Mouse (Mus musculus) CH12.LX (cell line): ENCODE data around the gene Fgfr2. TPM values are rescaled to one million over a fixed set of nuclear protein-coding genes. Genes with fewer than 3 reads are reported as not detected.

Experiments used
- DNase-seq: peaks from one replicate; pipeline ENCODE4 v3.0.0-alpha.2; 2013; ENCODE audit errors: extremely low read depth
- H3K27ac ChIP-seq: 2 replicates; pipeline ENCODE4 v1.5.1; 2012; ENCODE audit warnings: low read depth, mild to moderate bottlenecking, control low read depth, moderate library complexity; ENCODE audit not compliant: insufficient read depth
- H3K27me3 ChIP-seq: replicated peaks from 2 replicates; pipeline ENCODE3; 2012; ENCODE audit warnings: inconsistent platforms
- H3K36me3 ChIP-seq, 2 experiments: replicated peaks in 1 of 2; 2 replicates each; pipeline versions ENCODE3 to v1.6.1; 2012; ENCODE audit warnings: inconsistent platforms in 1 of 2, low read length in 1 of 2, mild to moderate bottlenecking in 1 of 2, mixed read lengths in 1 of 2, moderate library complexity in 1 of 2; ENCODE audit not compliant: control insufficient read depth in 1 of 2, insufficient read depth in 1 of 2
- H3K4me1 ChIP-seq, 2 experiments: 2 replicates each; pipeline ENCODE4 v1.6.1; 2012; ENCODE audit warnings: inconsistent platforms in 1 of 2, moderate library complexity in 1 of 2; ENCODE audit not compliant: insufficient read depth in 2 of 2, control insufficient read depth in 1 of 2
- H3K4me2 ChIP-seq: 2 replicates; pipeline ENCODE4 v1.6.1; 2012; ENCODE audit warnings: low read depth, mild to moderate bottlenecking, control low read depth; ENCODE audit not compliant: poor library complexity, insufficient read depth, severe bottlenecking
- H3K4me3 ChIP-seq, 3 experiments: fragments of 150-350 bp in 1 of 3; sonication (generic) in 1 of 3; replicated peaks in 1 of 3; 2 replicates each; pipeline versions ENCODE3 to v1.5.1; 2011 to 2012; ENCODE audit warnings: low read depth in 2 of 3, low read length in 2 of 3, mild to moderate bottlenecking in 2 of 3, moderate library complexity in 2 of 3, control low read depth in 1 of 3, improper control_type of control experiment in 1 of 3, inconsistent platforms in 1 of 3, mixed read lengths in 1 of 3; ENCODE audit not compliant: poor library complexity in 1 of 3
- H3K79me2 ChIP-seq: replicated peaks from 2 replicates; pipeline ENCODE4 v1.6.1; 2012; ENCODE audit warnings: mild to moderate bottlenecking, moderate library complexity; ENCODE audit not compliant: control insufficient read depth, poor library complexity, insufficient read depth, severe bottlenecking; ENCODE audit errors: extremely low read depth
- H3K9ac ChIP-seq: 2 replicates; pipeline ENCODE4 v1.6.1; 2012; ENCODE audit warnings: low read depth, mild to moderate bottlenecking, control low read depth, moderate library complexity; ENCODE audit not compliant: insufficient read depth
- H3K9me3 ChIP-seq: replicated peaks from 2 replicates; pipeline ENCODE3; 2012; ENCODE audit warnings: low read length, inconsistent platforms, mixed read lengths
- BHLHE40 ChIP-seq: IDR thresholded peaks from 2 replicates; pipeline ENCODE4 v1.6.1; 2011; ENCODE audit warnings: mild to moderate bottlenecking, low read depth, low read length, improper control_type of control experiment
- CHD1 ChIP-seq: IDR thresholded peaks from 2 replicates; pipeline ENCODE4 v1.6.1; 2012; ENCODE audit warnings: low read depth, low read length, improper control_type of control experiment, inconsistent platforms
- CHD2 ChIP-seq: IDR thresholded peaks from 2 replicates; pipeline ENCODE4 v1.6.1; 2011; ENCODE audit warnings: low read length, improper control_type of control experiment
- ELF1 ChIP-seq: IDR thresholded peaks from 2 replicates; pipeline ENCODE4 v1.6.1; 2014; ENCODE audit warnings: low read depth, mild to moderate bottlenecking, inconsistent platforms, low read length, improper control_type of control experiment
- ETS1 ChIP-seq: conservative IDR thresholded peaks from 2 replicates; pipeline ENCODE4 v1.6.1; 2012; ENCODE audit warnings: low read depth, mild to moderate bottlenecking, inconsistent platforms, low read length, improper control_type of control experiment, moderate library complexity
- GABPA ChIP-seq: IDR thresholded peaks from 2 replicates; pipeline ENCODE4 v1.6.1; 2012; ENCODE audit warnings: low read depth, low read length, improper control_type of control experiment, inconsistent platforms; ENCODE audit not compliant: insufficient replicate concordance
- HCFC1 ChIP-seq: IDR thresholded peaks from 2 replicates; pipeline ENCODE4 v1.6.1; 2012; ENCODE audit warnings: low read depth, mild to moderate bottlenecking, inconsistent platforms, low read length, improper control_type of control experiment
- MAFK ChIP-seq: IDR thresholded peaks from 2 replicates; pipeline ENCODE4 v1.6.1; 2011; ENCODE audit warnings: low read length, improper control_type of control experiment; ENCODE audit not compliant: insufficient replicate concordance
- MEF2A ChIP-seq: IDR thresholded peaks from 2 replicates; pipeline ENCODE4 v1.6.1; 2014; ENCODE audit warnings: low read depth, mild to moderate bottlenecking, inconsistent platforms, low read length, improper control_type of control experiment, borderline replicate concordance
- NRF1 ChIP-seq: IDR thresholded peaks from 2 replicates; pipeline ENCODE4 v1.6.1; 2014; ENCODE audit warnings: low read depth, mild to moderate bottlenecking, inconsistent platforms, low read length, improper control_type of control experiment, moderate library complexity
- RAD21 ChIP-seq: IDR thresholded peaks from 2 replicates; pipeline ENCODE4 v1.6.1; 2011; ENCODE audit warnings: low read depth, mild to moderate bottlenecking, low read length, improper control_type of control experiment, moderate library complexity
- SIN3A ChIP-seq: IDR thresholded peaks from 2 replicates; pipeline ENCODE4 v1.6.1; 2012; ENCODE audit warnings: low read length, improper control_type of control experiment, inconsistent platforms
- SMC3 ChIP-seq: IDR thresholded peaks from 2 replicates; pipeline ENCODE4 v1.6.1; 2011; ENCODE audit warnings: low read depth, low read length, improper control_type of control experiment
- ZC3H11A ChIP-seq: IDR thresholded peaks from 2 replicates; pipeline ENCODE4 v1.6.1; 2012; ENCODE audit warnings: low read depth, mild to moderate bottlenecking, inconsistent platforms, low read length, improper control_type of control experiment
- ZKSCAN1 ChIP-seq: IDR thresholded peaks from 2 replicates; pipeline ENCODE4 v1.6.1; 2012; ENCODE audit warnings: low read depth, inconsistent platforms, low read length, improper control_type of control experiment, borderline replicate concordance
- ZNF384 ChIP-seq: IDR thresholded peaks from 2 replicates; pipeline ENCODE4 v1.6.1; 2012; ENCODE audit warnings: low read depth, low read length, improper control_type of control experiment, inconsistent platforms
- dilution Hi-C: fragments of 300-500 bp; cut with MboI; formaldehyde crosslinking; loops from 2 replicates; pipeline ENCODE4 v1.14.3; 2020; ENCODE audit warnings: low sequenced_read_pairs; ENCODE audit not compliant: extremely low pct_unique_long_range_greater_than_20kb, extremely low pct_ligation_motif_present
- in situ Hi-C: fragments of 300-500 bp; cut with MboI; formaldehyde crosslinking; loops from 3 replicates; pipeline ENCODE4 v1.14.3; 2019; ENCODE audit warnings: low sequenced_read_pairs, low pct_ligation_motif_present, low pct_unique_long_range_greater_than_20kb, mixed read lengths
- polyA plus RNA-seq: library from polyadenylated mRNA; unstranded; fragments of >175 nt; gene quantifications from 2 replicates; pipeline ENCODE4 v1.2.1, GENCODE M21; 2012; ENCODE audit warnings: low read depth; ENCODE audit not compliant: insufficient read length
- total RNA-seq, 2 experiments: library from RNA; depleted of rRNA; stranded (reverse); fragments of 300-350 nt in 1 of 2; fragments of >200 nt in 1 of 2; gene quantifications; 2 replicates each; pipeline ENCODE4 v1.2.3; 2012 to 2014

Fgfr2 gene
- total and polyA plus RNA-seq, 3 experiments: not detected

DNA sequence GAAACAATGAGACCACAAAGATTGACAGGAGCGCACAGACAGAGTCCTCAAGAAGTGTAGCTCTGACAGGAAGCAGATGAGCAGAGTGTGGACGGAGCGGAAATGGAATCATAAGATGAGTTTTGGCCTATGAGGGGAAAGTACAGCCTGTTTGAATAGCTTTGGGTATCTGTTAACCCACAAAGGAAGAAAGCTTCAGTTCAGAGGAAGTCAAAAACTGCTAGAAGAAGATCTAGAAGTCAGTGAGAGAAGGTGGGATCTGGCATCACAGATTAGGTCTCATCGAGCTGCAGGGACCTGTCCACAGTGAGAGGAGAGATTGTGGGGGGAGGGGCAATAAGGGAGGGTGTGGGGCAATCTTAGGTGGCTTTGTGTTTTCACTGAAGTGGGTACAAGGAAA is 787.8 kb downstream of the Fgfr2 start:
- no peak for DNase-seq
- H3K36me3 ChIP-seq: no peaks in the 10 kb centered on the region
- peaks cover 46% of the 10 kb centered on the region for H3K27me3 ChIP-seq
- dilution Hi-C loops (no loop called here), in situ Hi-C loops (no loop called here)
- no peaks in the 10 kb centered on the region for H3K79me2 ChIP-seq
- H3K4me2 ChIP-seq: no peak overlapping the region
- H3K9ac ChIP-seq: no peak overlapping the region
- no peak overlapping the region for H3K27ac ChIP-seq
- TF ChIP-seq SMC3: no peak
- TF ChIP-seq ZKSCAN1: no peak
- no peak for TF ChIP-seq GABPA
- TF ChIP-seq NRF1: no peak
- TF ChIP-seq CHD2: no peak
- TF ChIP-seq MEF2A: no peak
- no peak for TF ChIP-seq ELF1
- TF ChIP-seq MAFK: no peak
- no peak for TF ChIP-seq SIN3A
- TF ChIP-seq ZC3H11A: no peak
- no peaks in the 10 kb centered on the region for H3K4me1 ChIP-seq
- H3K4me3 ChIP-seq: no peak overlapping the region
- H3K9me3 ChIP-seq: peaks cover 8% of the 10 kb centered on the region

DNA sequence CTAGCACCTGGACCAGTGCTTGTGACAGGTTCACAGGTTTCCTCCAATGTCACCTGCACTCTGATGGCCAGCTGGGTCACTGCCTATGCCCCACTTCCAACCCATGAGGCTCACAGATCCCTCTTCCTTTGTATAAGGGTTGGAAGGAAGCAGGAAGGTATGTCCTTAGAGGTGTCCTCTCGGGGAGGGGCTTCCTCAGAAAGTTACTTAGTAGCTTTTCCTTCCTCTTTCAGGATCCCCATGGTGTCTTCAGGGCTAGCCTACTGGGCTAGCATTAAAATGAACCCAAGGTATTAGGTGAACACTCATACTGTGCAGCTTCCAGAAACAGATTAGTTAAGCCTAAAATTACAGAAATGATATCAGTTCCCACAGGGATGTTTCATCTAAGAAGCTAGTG is 790.1 kb downstream of the Fgfr2 start:
- no peak overlapping the region for H3K9ac ChIP-seq
- DNase-seq: no peak
- no peaks in the 10 kb centered on the region for H3K36me3 ChIP-seq
- H3K4me1 ChIP-seq: no peaks in the 10 kb centered on the region
- TF ChIP-seq ZC3H11A (no peak), RAD21 (no peak), ETS1 (no peak), ZNF384 (no peak)
- TF ChIP-seq, all 38 proteins: peak for 0
- H3K4me3 ChIP-seq: no peak overlapping the region
- peaks cover 44% of the 10 kb centered on the region for H3K27me3 ChIP-seq
- dilution Hi-C loops: no loop called here
- no peak overlapping the region for H3K27ac ChIP-seq
- no peak overlapping the region for H3K4me2 ChIP-seq
- H3K9me3 ChIP-seq: peaks cover 8% of the 10 kb centered on the region
- H3K79me2 ChIP-seq: no peaks in the 10 kb centered on the region
- in situ Hi-C loops: no loop called here

DNA sequence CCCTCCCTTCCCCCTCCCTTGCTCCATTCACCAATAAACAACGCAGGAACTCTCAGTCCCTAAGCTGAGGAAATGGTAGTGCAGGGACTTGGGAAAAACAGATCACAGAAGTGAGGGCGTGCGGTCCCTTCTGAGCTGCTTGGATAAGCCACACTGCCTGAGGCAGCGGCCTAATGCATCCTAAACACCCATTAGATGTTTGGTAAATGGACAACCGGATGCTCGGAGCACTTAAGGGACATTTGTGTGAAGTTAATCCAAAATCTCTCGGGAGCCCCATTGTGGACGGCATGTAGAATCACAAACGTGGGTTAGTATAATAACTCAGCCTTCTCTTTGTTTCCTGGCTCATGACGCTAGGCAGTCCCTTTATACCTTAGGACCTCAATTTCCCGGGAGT is 791.0 kb downstream of the Fgfr2 start:
- H3K4me3 ChIP-seq: no peak overlapping the region
- no peak overlapping the region for H3K4me2 ChIP-seq
- dilution Hi-C loops: no loop called here
- H3K9ac ChIP-seq: no peak overlapping the region
- no peak for DNase-seq
- H3K27me3 ChIP-seq: peaks cover 39% of the 10 kb centered on the region
- no peak overlapping the region for H3K27ac ChIP-seq
- H3K36me3 ChIP-seq: no peaks in the 10 kb centered on the region
- H3K4me1 ChIP-seq: no peaks in the 10 kb centered on the region
- no peaks in the 10 kb centered on the region for H3K79me2 ChIP-seq
- in situ Hi-C loops: no loop called here
- TF ChIP-seq BHLHE40: no peak
- no peak for TF ChIP-seq CHD1
- no peak for TF ChIP-seq HCFC1
- TF ChIP-seq, all 38 proteins: peak for 0
- H3K9me3 ChIP-seq: peaks cover 8% of the 10 kb centered on the region
